Mouse (Mus musculus) forebrain, embryonic 15.5 days (tissue): ENCODE measurements at regions not wholly inside any gene's neighbourhood (a gene's known extent, or its start where the extent isn't known, plus 50 kb on each side); places are given as distances from the start of the nearest gene placed in this dataset.

ENCODE experiments used
- ATAC-seq: fragments of 200-750 bp; cut with Nextera tagmentation; replicated peaks from 2 replicates; pipeline ENCODE4 v1.8.0; 2017; ENCODE audit warnings: mild to moderate bottlenecking, moderate TSS enrichment, moderate library complexity
- H3K27ac ChIP-seq: fragments of 300-500 bp; sonication (generic); replicated peaks from 2 replicates; pipeline ENCODE4 v1.5.1; 2015; ENCODE audit warnings: mild to moderate bottlenecking, inconsistent platforms
- H3K27me3 ChIP-seq: fragments of 300-500 bp; sonication (generic); 2 replicates; pipeline ENCODE4 v1.6.1; 2015; ENCODE audit warnings: inconsistent platforms
- H3K36me3 ChIP-seq: fragments of 300-500 bp; sonication (generic); 2 replicates; pipeline ENCODE4 v1.6.1; 2015; ENCODE audit warnings: mild to moderate bottlenecking, inconsistent platforms
- H3K4me1 ChIP-seq: fragments of 300-500 bp; sonication (generic); 2 replicates; pipeline ENCODE4 v1.6.1; 2015; ENCODE audit warnings: inconsistent platforms
- H3K4me2 ChIP-seq: fragments of 300-500 bp; sonication (generic); replicated peaks from 2 replicates; pipeline ENCODE4 v1.6.1; 2015; ENCODE audit warnings: mild to moderate bottlenecking, inconsistent platforms
- H3K4me3 ChIP-seq: fragments of 300-500 bp; sonication (generic); 2 replicates; pipeline ENCODE4 v1.5.1; 2015; ENCODE audit warnings: mild to moderate bottlenecking, inconsistent platforms
- H3K9ac ChIP-seq: fragments of 300-500 bp; sonication (generic); replicated peaks from 2 replicates; pipeline ENCODE4 v1.6.1; 2015; ENCODE audit warnings: mild to moderate bottlenecking, inconsistent platforms
- H3K9me3 ChIP-seq: fragments of 300-500 bp; sonication (generic); 2 replicates; pipeline ENCODE4 v1.6.1; 2016; ENCODE audit warnings: inconsistent platforms
- WGBS: fragments of 180-500 bp; shearing (Covaris S2); methylation state at CpG from one replicate; pipeline ENCODE4 v1.1.7; 2015; ENCODE audit warnings: mixed read lengths; 5-methylcytosine and 5-hydroxymethylcytosine counted together

DNA sequence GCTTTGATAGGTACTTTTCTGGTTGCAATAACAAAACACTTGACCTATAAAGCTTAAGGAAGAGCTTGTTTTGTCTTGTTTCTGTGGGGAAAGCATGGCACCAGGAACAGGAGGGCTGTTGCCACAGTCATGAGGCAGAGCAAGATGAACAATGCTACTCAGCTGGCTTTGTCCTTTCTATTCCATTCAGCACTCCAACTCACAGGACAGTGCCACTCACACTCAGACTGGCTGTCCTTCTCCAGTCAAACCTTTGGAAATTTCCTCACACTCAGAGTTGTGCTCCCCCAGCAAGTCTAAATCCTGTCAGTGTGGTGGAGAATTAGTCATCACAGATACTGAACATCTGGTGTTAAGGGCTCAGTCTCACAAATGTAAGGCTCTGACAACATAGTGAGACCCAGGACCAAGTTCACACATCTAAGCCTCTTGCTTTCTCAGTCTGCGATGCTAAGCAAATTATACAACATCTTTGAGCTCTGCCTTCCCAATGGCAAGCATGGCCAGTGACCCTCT is 183.0 kb upstream of the Tmtc1 start:
- no peaks in the 10 kb centered on the region for H3K4me1 ChIP-seq
- WGBS = 86% methylated on average over 1 of the region's 1 CpGs
- H3K36me3 ChIP-seq = no peaks in the 10 kb centered on the region
- ATAC-seq = no peak
- no peak overlapping the region for H3K27ac ChIP-seq
- H3K4me2 ChIP-seq = no peak overlapping the region
- H3K9me3 ChIP-seq = no peaks in the 10 kb centered on the region
- no peak overlapping the region for H3K9ac ChIP-seq
- no peak overlapping the region for H3K4me3 ChIP-seq
- no peaks in the 10 kb centered on the region for H3K27me3 ChIP-seq

DNA sequence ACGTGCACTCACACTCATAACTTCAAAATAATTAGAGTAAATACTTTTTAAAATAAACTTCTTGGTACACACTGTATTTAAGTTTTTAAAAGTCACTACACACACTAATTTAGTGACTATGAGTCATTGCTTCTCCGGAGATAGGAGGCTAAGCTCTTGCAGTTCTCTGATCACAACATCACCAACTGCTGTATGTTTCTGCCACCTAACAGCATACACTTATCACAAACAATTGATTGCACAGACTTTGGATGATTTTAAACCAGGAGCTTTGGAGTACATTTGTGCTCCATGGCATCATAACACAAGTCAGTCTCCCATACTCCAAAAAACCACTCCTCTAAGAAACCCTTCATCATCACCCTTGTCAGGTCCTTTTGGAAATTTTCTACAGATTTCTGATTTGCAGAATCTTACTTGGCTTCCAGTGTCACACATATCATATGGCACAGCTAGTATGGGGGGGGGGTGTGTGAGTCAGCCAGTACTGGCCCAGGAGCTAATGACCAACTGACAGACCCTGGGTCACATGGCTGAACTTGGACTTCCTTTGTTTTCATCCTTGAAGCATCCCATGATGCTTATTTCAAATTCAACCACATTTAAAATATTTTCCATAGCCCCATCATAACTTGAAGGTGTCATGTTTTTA is 179.1 kb upstream of the Tmtc1 start:
- H3K9ac ChIP-seq = no peak overlapping the region
- H3K4me3 ChIP-seq = no peak overlapping the region
- H3K4me2 ChIP-seq = no peak overlapping the region
- H3K27me3 ChIP-seq = no peaks in the 10 kb centered on the region
- no peaks in the 10 kb centered on the region for H3K36me3 ChIP-seq
- no peaks in the 10 kb centered on the region for H3K9me3 ChIP-seq
- H3K27ac ChIP-seq = no peak overlapping the region
- no peaks in the 10 kb centered on the region for H3K4me1 ChIP-seq
- no peak for ATAC-seq
- 86% methylated on average over 2 of the region's 2 CpGs for WGBS

DNA sequence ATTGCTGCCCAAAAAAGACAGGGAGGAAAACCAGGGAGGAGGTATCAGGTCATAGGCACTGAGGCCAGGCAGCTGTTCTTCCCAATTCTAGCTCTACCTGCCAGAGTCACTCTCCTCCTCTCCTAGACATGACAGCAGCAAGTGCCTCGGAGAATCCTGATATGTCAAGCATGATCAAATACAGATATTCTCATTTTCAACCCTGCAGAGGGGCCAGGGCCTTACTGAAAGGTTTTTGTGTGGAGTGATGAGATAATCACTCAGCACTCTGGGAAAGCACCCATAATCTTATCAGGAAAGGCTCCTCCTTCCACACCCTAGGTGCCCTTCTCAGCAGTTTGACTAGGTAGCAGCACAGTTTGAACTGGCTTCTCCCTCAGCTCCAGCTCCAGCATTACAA is 175.8 kb upstream of the Tmtc1 start:
- ATAC-seq = no peak
- no peaks in the 10 kb centered on the region for H3K9me3 ChIP-seq
- no peak overlapping the region for H3K4me3 ChIP-seq
- peaks cover 6% of the 10 kb centered on the region; the same call in 1 of the 2 replicates for H3K4me1 ChIP-seq
- no peak overlapping the region for H3K4me2 ChIP-seq
- H3K27ac ChIP-seq = no peak overlapping the region
- H3K27me3 ChIP-seq = no peaks in the 10 kb centered on the region
- no peaks in the 10 kb centered on the region for H3K36me3 ChIP-seq
- no peak overlapping the region for H3K9ac ChIP-seq
- WGBS = 68% methylated on average over 1 of the region's 1 CpGs

DNA sequence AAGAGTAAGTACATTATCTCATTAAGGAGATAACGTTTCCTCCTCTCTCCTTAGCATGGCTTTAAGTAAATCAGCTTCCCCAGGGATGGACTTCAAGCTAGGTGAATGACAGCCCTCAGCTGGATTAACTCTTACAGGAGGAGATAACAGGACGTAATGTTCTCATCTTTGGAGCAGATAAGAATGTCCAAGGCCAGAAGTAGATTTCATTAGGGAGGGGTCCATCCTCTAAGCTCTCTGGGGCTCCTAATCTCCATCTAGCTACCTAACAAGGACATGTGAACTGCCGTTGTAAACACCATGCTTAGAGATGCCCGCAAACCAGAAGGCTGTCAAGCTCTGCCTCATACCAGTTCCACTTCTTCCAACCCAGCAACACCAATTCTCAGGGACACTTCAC is 171.7 kb upstream of the Tmtc1 start:
- H3K4me3 ChIP-seq = no peak overlapping the region
- no peak overlapping the region for H3K9ac ChIP-seq
- no peaks in the 10 kb centered on the region for H3K9me3 ChIP-seq
- no peak overlapping the region; the same call in 1 of the 2 replicates for H3K27ac ChIP-seq
- H3K4me2 ChIP-seq = no peak overlapping the region
- H3K27me3 ChIP-seq = no peaks in the 10 kb centered on the region
- no peaks in the 10 kb centered on the region for H3K36me3 ChIP-seq
- 29% methylated on average over 4 of the region's 4 CpGs for WGBS
- peaks cover 6% of the 10 kb centered on the region; the same call in 1 of the 2 replicates for H3K4me1 ChIP-seq
- peak; percentile 35; the same call in 1 of the 2 replicates for ATAC-seq

DNA sequence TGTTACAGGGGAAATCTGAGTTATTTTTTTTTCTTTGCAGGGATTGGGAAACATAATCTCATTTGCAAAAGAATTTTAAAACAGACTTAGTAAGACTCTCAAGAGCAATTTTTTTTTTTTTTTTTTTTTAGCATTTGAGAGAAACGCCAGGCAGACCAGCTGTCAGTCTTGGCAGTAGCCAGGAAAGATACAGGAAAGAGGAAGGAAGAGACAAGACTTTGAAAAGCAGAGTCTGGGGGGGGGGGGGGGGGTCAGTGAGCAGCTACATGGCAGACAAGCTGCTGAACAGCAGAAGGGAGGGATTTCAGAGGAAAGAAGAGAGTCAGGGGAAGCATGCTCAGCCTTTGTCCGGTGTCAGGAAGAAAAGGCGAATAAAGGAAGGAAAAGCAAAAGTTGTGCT is 171.3 kb upstream of the Tmtc1 start:
- H3K4me1 ChIP-seq = peaks cover 6% of the 10 kb centered on the region; the same call in 1 of the 2 replicates
- no peak overlapping the region for H3K9ac ChIP-seq
- WGBS = 29% methylated on average over 3 of the region's 3 CpGs
- H3K9me3 ChIP-seq = no peaks in the 10 kb centered on the region
- no peak overlapping the region for H3K4me3 ChIP-seq
- peak; percentile 57; the same call in 1 of the 2 replicates for ATAC-seq
- H3K27me3 ChIP-seq = no peaks in the 10 kb centered on the region
- peak overlapping the region; percentile 56; the same call in 1 of the 2 replicates for H3K27ac ChIP-seq
- H3K4me2 ChIP-seq = no peak overlapping the region
- H3K36me3 ChIP-seq = no peaks in the 10 kb centered on the region

DNA sequence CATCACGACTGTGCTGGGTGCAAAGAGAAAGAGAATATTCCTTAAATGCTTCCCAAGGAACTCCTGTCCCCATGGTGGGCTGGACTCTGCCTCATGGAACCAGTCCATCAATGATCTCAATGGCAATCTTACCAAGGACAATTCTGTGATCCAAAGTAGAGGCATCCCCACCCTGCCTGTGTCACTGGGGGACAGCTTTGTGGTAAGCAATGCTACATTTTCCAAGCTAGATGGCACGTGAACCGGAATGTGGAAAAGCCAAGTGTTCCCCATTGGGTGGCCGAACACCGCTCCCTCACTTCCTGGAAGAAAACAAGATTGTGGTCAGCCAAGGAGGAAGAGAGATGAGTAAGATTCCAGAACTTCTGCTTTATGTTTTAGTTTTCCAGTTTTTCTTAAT is 164.7 kb upstream of the Tmtc1 start:
- ATAC-seq = no peak
- WGBS = 84% methylated on average over 5 of the region's 5 CpGs
- no peak overlapping the region for H3K4me2 ChIP-seq

DNA sequence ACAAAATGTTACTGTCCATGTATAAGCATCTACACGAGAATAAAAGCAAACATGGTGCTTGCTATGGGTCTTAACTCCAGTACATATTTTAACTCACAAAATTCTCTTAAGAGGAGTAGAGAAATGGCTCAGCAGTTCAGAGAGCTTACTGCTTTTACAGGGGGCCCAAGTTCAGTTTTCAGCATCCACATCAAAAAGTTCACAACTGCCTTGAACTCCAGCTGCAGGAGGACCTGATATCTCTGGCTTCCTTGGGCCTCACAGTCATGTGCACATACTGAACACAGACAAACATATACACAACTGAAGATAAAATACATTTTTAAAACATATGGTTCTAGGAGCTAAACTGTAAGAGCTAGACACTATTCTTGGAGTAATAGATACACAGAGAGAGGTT is 161.0 kb upstream of the Tmtc1 start:
- Histone ChIP-seq H3K4me1 (no peaks in the 10 kb centered on the region), H3K27ac (no peak overlapping the region), H3K4me2 (no peak overlapping the region), H3K4me3 (no peak overlapping the region), H3K36me3 (no peaks in the 10 kb centered on the region), H3K9ac (no peak overlapping the region), H3K9me3 (no peaks in the 10 kb centered on the region), H3K27me3 (no peaks in the 10 kb centered on the region)
- 87% methylated on average over 1 of the region's 1 CpGs for WGBS
- no peak for ATAC-seq

More for the DNA sequence above, 164.7 kb upstream of the Tmtc1 start:
- H3K9me3 ChIP-seq = no peaks in the 10 kb centered on the region
- H3K9ac ChIP-seq = no peak overlapping the region
- H3K36me3 ChIP-seq = no peaks in the 10 kb centered on the region
- H3K4me3 ChIP-seq = no peak overlapping the region
- H3K4me1 ChIP-seq = no peaks in the 10 kb centered on the region
- H3K27me3 ChIP-seq = no peaks in the 10 kb centered on the region
- no peak overlapping the region for H3K27ac ChIP-seq

DNA sequence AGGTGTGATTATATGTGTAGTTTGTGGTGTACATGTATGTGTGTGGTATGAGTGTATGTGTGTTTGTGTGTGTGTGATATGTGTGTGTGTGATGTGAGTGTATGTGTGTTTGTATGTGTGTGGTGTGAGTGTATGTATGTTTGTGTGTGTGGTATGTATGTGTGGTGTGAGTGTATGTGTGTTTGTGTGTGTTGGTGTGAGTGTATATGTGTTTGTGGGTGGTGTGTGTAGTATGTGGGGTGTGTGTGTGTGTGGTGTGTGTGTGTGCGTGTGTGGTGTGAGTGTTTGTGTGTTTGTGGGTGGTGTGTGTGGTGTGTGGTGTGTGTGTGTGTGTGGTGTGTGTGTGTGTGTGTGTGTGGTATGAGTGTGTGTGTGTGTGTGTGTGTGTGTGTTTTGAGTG is 160.6 kb upstream of the Tmtc1 start:
- H3K36me3 ChIP-seq = no peaks in the 10 kb centered on the region
- H3K27ac ChIP-seq = no peak overlapping the region
- no peaks in the 10 kb centered on the region for H3K27me3 ChIP-seq
- no peak overlapping the region for H3K4me2 ChIP-seq
- WGBS = 0% methylated on average over 1 of the region's 1 CpGs
- no peaks in the 10 kb centered on the region for H3K9me3 ChIP-seq
- H3K4me1 ChIP-seq = no peaks in the 10 kb centered on the region
- ATAC-seq = no peak
- no peak overlapping the region for H3K4me3 ChIP-seq
- no peak overlapping the region for H3K9ac ChIP-seq

DNA sequence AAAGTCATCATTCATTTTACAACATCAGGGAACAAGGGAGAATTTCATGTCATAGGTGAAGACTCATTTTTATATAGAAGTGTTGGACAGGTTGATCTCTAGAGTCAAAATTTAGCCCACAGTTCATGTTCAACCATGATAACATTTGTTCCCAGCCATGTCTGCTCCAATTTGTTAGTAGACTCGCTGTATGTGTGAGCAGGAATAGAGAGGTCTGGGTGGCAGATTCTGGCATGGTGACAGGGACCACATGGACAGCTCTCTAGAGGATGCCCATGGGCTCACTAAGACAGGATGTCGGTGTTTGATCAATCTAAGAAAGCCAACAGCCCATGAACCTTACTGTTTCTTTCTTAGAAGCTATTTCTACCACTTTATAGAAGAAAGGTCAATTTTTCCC is 159.7 kb upstream of the Tmtc1 start:
- Histone ChIP-seq H3K27me3 (no peaks in the 10 kb centered on the region), H3K4me1 (peaks cover 8% of the 10 kb centered on the region), H3K9ac (no peak overlapping the region), H3K4me3 (no peak overlapping the region), H3K36me3 (no peaks in the 10 kb centered on the region), H3K27ac (no peak overlapping the region), H3K4me2 (no peak overlapping the region), H3K9me3 (no peaks in the 10 kb centered on the region)
- ATAC-seq = no peak
- WGBS = 84% methylated on average over 2 of the region's 2 CpGs

DNA sequence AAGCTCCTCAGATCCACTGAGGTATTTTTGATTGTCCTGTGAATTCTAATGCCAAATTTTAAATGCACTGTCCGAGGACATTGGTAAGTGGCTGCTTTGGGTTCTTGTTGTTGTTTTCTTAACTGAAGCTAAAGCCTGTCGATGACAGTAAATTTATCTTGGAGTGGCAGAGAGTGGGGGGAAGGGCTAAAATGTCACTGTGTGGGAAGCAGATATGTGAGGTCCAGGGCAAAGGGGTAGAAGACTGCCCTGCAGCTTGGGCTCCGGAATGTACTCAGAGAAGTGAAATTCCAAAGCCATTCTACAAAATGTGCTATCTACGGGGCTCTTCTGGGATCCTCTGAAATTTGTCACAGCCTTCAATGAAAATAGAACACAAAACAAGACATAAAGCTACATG is 159.3 kb upstream of the Tmtc1 start:
- Histone ChIP-seq H3K4me1 (peaks cover 12% of the 10 kb centered on the region), H3K36me3 (no peaks in the 10 kb centered on the region), H3K4me2 (no peak overlapping the region), H3K9me3 (no peaks in the 10 kb centered on the region), H3K27me3 (no peaks in the 10 kb centered on the region), H3K4me3 (no peak overlapping the region), H3K27ac (no peak overlapping the region), H3K9ac (no peak overlapping the region)
- no peak for ATAC-seq
- WGBS = 92% methylated on average over 4 of the region's 4 CpGs

DNA sequence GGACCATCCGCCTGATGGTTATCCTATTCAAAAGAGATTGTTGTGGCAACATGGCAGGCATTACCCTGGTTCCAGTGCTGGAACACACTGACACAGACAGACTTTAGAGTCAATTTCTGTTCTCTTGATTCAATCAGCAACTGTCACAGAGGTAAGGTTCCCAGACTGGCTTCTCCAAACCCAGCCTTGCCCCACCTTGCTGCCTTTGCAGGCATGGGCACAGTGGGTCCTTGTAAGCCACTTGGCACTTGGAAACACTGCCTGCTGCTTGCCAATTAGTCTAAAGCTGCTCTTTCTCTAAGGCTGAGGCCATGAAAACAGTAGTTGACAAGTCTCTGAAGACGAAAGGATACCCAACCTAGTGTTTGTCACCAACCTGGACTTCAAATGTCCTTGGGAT is 158.7 kb upstream of the Tmtc1 start:
- H3K9ac ChIP-seq = no peak overlapping the region
- peaks cover 15% of the 10 kb centered on the region for H3K4me1 ChIP-seq
- no peaks in the 10 kb centered on the region for H3K27me3 ChIP-seq
- no peaks in the 10 kb centered on the region for H3K9me3 ChIP-seq
- H3K27ac ChIP-seq = no peak overlapping the region
- H3K4me2 ChIP-seq = no peak overlapping the region
- H3K4me3 ChIP-seq = no peak overlapping the region
- H3K36me3 ChIP-seq = no peaks in the 10 kb centered on the region
- ATAC-seq = no peak
- 64% methylated on average over 2 of the region's 2 CpGs for WGBS

DNA sequence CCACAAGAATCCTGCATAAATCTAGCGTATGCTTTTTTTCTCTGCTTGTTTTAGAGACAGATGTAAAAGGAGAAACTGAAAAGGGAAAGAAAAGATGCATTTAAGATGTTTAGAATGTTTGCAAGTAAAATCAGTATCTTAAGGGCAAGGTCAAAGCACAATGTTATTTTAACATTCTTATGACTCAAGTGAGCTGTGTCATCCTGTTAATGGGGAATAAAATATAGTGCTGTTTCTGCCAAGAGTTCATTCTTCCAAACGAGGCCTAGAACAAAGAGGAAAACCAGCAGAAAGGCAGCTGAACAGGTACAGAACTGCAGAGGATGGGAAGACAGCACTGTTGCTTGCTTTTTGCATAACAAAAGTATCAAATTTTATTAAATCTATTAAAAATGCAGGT is 156.7 kb upstream of the Tmtc1 start:
- Histone ChIP-seq H3K9ac (no peak overlapping the region), H3K9me3 (no peaks in the 10 kb centered on the region), H3K4me2 (no peak overlapping the region), H3K4me3 (no peak overlapping the region), H3K36me3 (no peaks in the 10 kb centered on the region), H3K27ac (no peak overlapping the region), H3K4me1 (peaks cover 15% of the 10 kb centered on the region), H3K27me3 (no peaks in the 10 kb centered on the region)
- no peak for ATAC-seq
- WGBS = 42% methylated on average over 2 of the region's 2 CpGs

DNA sequence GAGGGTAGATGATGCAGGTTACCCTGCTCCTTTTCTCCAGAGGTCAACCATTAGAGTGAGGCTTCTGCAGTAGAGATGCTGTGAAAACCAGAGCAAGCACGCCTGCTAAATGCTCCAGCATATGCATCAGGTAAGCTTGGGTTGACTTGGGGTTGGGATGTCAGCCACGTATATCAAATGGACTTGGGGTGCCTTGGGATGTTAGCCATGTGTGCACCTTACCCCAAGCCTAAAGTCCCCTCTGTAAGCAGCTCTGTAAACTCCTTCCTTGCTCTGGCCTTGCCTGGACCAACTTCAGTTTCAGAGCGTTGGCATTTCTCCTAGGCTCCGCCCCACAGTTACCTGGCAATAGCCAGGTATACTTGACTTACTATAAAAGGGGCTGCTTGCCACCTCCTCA is 155.3 kb upstream of the Tmtc1 start:
- no peak overlapping the region for H3K27ac ChIP-seq
- H3K27me3 ChIP-seq = no peaks in the 10 kb centered on the region
- peaks cover 15% of the 10 kb centered on the region for H3K4me1 ChIP-seq
- 0 out of 2 replicates have a peak, but pooled peaks have one; percentile 26 for ATAC-seq
- H3K36me3 ChIP-seq = no peaks in the 10 kb centered on the region
- WGBS = 66% methylated on average over 4 of the region's 4 CpGs
- no peaks in the 10 kb centered on the region for H3K9me3 ChIP-seq
- no peak overlapping the region for H3K4me3 ChIP-seq
- peak overlapping the region; percentile 40; the same call in 1 of the 2 replicates for H3K4me2 ChIP-seq
- no peak overlapping the region for H3K9ac ChIP-seq
